Mouse (Mus musculus) limb, embryonic 14.5 days (tissue): ENCODE measurements at regions not wholly inside any gene's neighbourhood (a gene's known extent, or its start where the extent isn't known, plus 50 kb on each side); places are given as distances from the start of the nearest gene placed in this dataset.

ENCODE experiments used
- ATAC-seq: fragments of 200-750 bp; cut with Nextera tagmentation; 2 replicates; pipeline ENCODE4 v1.8.0; 2017; ENCODE audit warnings: low read depth, moderate number of reproducible peaks, moderate TSS enrichment; ENCODE audit not compliant: low FRiP score
- DNase-seq: peaks from one replicate; pipeline ENCODE4 v3.0.0-alpha.2; 2015; ENCODE audit warnings: low spot score
- H3K27ac ChIP-seq: fragments of 300-500 bp; sonication (generic); replicated peaks from 2 replicates; pipeline ENCODE4 v1.5.1; 2014; ENCODE audit warnings: low read depth, mild to moderate bottlenecking, low read length, moderate library complexity, mixed read lengths
- H3K27me3 ChIP-seq: fragments of 300-500 bp; sonication (generic); 2 replicates; pipeline ENCODE4 v1.6.1; 2014; ENCODE audit warnings: low read length, mixed read lengths; ENCODE audit not compliant: control insufficient read depth, insufficient read depth
- H3K36me3 ChIP-seq: fragments of 300-500 bp; sonication (generic); 2 replicates; pipeline ENCODE4 v1.6.1; 2014; ENCODE audit warnings: mild to moderate bottlenecking, low read length, moderate library complexity, mixed read lengths; ENCODE audit not compliant: control insufficient read depth, insufficient read depth
- H3K4me1 ChIP-seq: fragments of 300-500 bp; sonication (generic); 2 replicates; pipeline ENCODE4 v1.6.1; 2014; ENCODE audit warnings: antibody characterized with exemption, low read length, mixed read lengths; ENCODE audit not compliant: control insufficient read depth, insufficient read depth
- H3K4me2 ChIP-seq: fragments of 300-500 bp; sonication (generic); replicated peaks from 2 replicates; pipeline ENCODE4 v1.6.1; 2014; ENCODE audit warnings: low read depth, mild to moderate bottlenecking, low read length, moderate library complexity; ENCODE audit not compliant: severe bottlenecking
- H3K4me3 ChIP-seq: fragments of 300-500 bp; sonication (generic); replicated peaks from 2 replicates; pipeline ENCODE4 v1.5.1; 2014; ENCODE audit warnings: low read length
- H3K9ac ChIP-seq: fragments of 300-500 bp; sonication (generic); 2 replicates; pipeline ENCODE4 v1.6.1; 2014; ENCODE audit warnings: mild to moderate bottlenecking, low read depth, low read length, moderate library complexity; ENCODE audit not compliant: severe bottlenecking
- H3K9me3 ChIP-seq: fragments of 300-500 bp; sonication (generic); 2 replicates; pipeline ENCODE4 v1.6.1; 2016; ENCODE audit warnings: low read length; ENCODE audit not compliant: control insufficient read depth
- POLR2A ChIP-seq: fragments of 200-500 bp; IDR thresholded peaks from 2 replicates; pipeline ENCODE4 v1.8.0; 2012; ENCODE audit warnings: inconsistent platforms, mild to moderate bottlenecking, moderate library complexity, borderline replicate concordance; ENCODE audit not compliant: insufficient read depth, insufficient read length; ENCODE audit errors: extremely low read depth
- WGBS: fragments of 180-500 bp; shearing (Covaris S2); extraction: QIAGEN DNeasy Blood & Tissue Kit; methylation state at CpG from one replicate; pipeline ENCODE4 v1.1.7; 2014; 5-methylcytosine and 5-hydroxymethylcytosine counted together

DNA sequence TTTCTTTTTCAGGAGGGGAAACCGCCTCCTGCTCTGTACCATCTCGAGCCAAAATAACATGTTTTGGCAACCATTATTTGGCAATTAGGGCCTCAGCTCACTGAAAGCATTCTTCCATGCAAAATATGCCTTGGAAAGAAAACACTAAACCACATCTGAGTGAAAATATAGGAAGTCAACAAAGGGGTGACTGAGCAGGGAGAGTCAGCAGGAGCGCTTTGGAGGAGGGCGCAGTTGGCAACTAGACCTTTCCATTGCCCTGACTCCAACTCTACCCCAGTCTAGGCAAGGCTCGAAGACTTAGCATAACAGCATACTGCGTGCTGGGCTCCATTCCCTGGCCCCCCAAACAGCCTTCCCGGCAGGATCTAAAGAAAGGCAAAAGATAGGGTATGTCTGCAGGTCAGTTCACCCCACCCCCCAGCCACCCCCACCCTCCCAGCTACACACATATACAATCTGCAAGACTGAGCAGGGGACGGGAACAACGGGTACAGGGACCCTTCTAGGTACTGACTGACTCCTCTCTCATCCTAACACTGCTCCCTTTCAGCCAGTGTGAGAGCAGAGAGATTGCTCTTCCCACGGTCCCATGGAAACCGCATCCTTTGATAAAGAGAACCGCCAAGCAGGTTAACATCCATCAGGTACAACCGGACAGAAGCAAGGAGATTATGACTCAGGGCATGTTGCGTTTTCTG lies 163.5 kb upstream of the Lef1 start:
- Histone ChIP-seq H3K27me3 (no peaks in the 10 kb centered on the region), H3K27ac (peak overlapping the region; percentile 73; the same call in 1 of the 2 replicates), H3K4me1 (peaks cover 13% of the 10 kb centered on the region; the same call in 1 of the 2 replicates), H3K4me2 (peak overlapping the region; percentile 75), H3K9me3 (no peaks in the 10 kb centered on the region), H3K36me3 (no peaks in the 10 kb centered on the region), H3K4me3 (peak overlapping the region; percentile 34), H3K9ac (peak overlapping the region; percentile 62)
- TF ChIP-seq POLR2A: no peak
- 66% methylated on average over 14 of the region's 14 CpGs for WGBS
- DNase-seq (no peak), ATAC-seq (no peak)

DNA sequence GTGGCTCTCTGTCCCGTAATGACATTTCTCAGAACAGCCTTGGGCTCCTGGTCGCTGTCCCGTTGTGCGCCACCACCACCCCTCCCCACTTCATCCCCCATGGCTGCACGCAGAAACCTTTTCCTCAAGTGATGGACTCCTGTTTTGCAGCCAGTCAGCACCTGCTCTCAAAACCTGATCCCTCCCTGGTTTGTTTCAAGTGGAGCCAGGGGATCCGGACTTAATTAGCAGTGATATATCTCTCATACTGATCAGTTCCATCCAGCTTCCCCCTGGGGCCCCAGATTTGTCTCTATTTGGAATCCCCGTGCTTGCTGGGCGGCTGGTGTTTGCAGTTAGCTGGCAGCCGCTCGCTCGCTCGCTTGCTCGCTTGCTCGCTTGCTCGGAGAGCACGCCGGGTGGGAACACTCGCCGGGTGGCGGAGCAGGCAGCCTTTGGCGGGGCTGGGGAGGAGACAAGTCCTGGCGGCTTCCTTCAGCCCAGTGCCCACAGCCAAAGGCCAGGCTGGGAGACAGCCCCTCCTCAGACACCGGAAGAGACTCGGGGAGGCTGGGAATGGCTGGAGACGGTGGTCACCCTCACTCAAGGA lies 164.3 kb upstream of the Lef1 start:
- H3K36me3 ChIP-seq: no peaks in the 10 kb centered on the region
- WGBS: under 1% methylated on average over 25 of the region's 25 CpGs
- H3K9me3 ChIP-seq: no peaks in the 10 kb centered on the region
- H3K27ac ChIP-seq: peak overlapping the region; percentile 73
- peak; percentile 40; the same call in 1 of the 2 replicates for TF ChIP-seq POLR2A
- H3K9ac ChIP-seq: peak overlapping the region; percentile 62
- peaks cover 13% of the 10 kb centered on the region; the same call in 1 of the 2 replicates for H3K4me1 ChIP-seq
- ATAC-seq (peak; percentile 45; the same call in 1 of the 2 replicates), DNase-seq (peak; percentile 67)
- peak overlapping the region; percentile 34 for H3K4me3 ChIP-seq
- H3K27me3 ChIP-seq: no peaks in the 10 kb centered on the region
- peak overlapping the region; percentile 75 for H3K4me2 ChIP-seq

DNA sequence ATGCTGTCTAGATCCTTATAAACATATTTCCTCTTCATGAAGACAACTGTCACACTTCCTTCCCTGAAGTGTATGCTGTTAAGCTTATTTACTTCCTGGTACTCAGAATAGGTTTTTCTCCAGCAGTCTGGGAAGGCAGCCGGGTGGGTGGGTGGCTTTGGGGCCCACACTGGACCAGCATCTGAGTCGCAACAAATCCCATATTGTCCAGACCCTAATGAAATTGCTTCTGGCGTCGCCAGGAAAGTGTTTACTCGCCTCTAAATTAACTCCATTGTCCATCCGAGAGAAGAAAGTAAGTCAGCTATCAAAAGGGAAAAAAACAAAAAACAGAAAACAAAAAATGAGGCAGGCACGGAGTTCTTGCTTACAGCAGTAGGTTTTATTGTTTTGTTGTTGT lies 164.9 kb upstream of the Lef1 start:
- Histone ChIP-seq H3K27ac (no peak overlapping the region), H3K9ac (no peak overlapping the region), H3K4me1 (peaks cover 13% of the 10 kb centered on the region; the same call in 1 of the 2 replicates), H3K27me3 (no peaks in the 10 kb centered on the region), H3K4me3 (peak overlapping the region; percentile 34), H3K9me3 (no peaks in the 10 kb centered on the region), H3K4me2 (peak overlapping the region; percentile 75), H3K36me3 (no peaks in the 10 kb centered on the region)
- DNase-seq: no peak
- no peak for TF ChIP-seq POLR2A
- WGBS: 11% methylated on average over 7 of the region's 7 CpGs
- ATAC-seq: no peak

DNA sequence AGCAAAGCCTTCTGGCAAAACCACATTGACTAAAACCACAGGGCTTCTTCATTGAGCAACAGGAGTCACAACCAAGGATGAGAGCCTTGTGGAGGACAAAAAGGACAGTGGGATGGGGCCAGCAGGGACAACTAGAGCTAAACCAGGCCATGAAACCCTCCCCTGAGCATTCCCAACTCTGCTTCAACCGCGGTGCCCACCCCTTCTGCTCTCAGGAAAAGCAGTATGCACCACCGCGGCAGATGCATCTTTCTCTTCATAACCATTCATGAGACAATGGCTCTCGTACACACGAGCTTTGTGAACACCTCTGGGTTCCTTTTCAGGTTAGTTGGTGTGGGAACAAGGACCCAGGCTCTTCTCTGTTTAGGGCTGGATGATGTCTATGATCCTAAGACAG lies 166.0 kb upstream of the Lef1 start:
- H3K9me3 ChIP-seq: no peaks in the 10 kb centered on the region
- H3K36me3 ChIP-seq: no peaks in the 10 kb centered on the region
- H3K9ac ChIP-seq: no peak overlapping the region
- no peak for TF ChIP-seq POLR2A
- H3K4me2 ChIP-seq: no peak overlapping the region
- H3K27me3 ChIP-seq: no peaks in the 10 kb centered on the region
- H3K4me3 ChIP-seq: no peak overlapping the region
- no peak for DNase-seq
- ATAC-seq: no peak
- no peak overlapping the region for H3K27ac ChIP-seq
- peaks cover 13% of the 10 kb centered on the region; the same call in 1 of the 2 replicates for H3K4me1 ChIP-seq
- WGBS: 94% methylated on average over 6 of the region's 6 CpGs

DNA sequence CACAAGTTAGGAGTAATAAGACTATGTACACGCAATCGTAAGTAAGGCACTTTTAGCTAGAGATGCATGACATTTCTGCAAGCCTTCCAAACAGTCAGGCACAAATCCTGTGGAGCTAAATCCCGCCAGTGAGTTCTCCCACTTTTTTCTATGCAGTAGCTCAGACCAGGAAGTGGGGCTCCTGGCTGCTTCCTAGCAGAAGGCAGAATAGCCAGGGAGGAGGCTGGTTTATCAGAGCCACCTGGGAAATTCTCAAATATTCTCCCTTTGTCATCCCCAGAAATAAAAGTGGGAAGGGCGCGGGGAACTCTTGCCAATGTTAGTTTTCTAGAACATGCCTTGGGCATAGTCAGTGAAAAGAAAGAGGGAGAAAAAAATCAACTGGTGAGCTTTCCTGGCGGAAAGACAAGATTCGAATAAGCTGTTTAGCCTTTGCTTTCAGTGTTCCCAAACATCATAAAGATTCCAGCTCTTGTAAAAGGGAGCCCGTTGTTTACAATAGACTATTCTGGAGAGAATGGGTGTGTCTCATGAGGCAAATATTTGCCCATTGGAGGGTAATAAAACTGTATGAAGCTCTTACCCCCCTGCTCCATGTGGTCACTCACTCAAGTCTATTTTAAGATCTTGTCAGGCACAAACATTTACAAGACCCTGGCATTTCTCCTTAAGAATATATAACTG lies 167.2 kb upstream of the Lef1 start:
- peaks cover 13% of the 10 kb centered on the region; the same call in 1 of the 2 replicates for H3K4me1 ChIP-seq
- no peak overlapping the region for H3K4me3 ChIP-seq
- WGBS: 55% methylated on average over 8 of the region's 8 CpGs
- no peak overlapping the region for H3K9ac ChIP-seq
- H3K4me2 ChIP-seq: no peak overlapping the region
- H3K27ac ChIP-seq: 0 out of 2 replicates have a peak overlapping the region, but pooled peaks have one; percentile 19
- TF ChIP-seq POLR2A: no peak
- ATAC-seq (no peak), DNase-seq (no peak)
- H3K9me3 ChIP-seq: no peaks in the 10 kb centered on the region
- H3K36me3 ChIP-seq: no peaks in the 10 kb centered on the region
- H3K27me3 ChIP-seq: no peaks in the 10 kb centered on the region
